Mouse (Mus musculus) CH12.LX (cell line): ENCODE measurements around the gene Fbln7. TPM values are rescaled to one million over a fixed set of nuclear protein-coding genes. Genes with fewer than 3 reads are reported as not detected.

ENCODE experiments used
- DNase-seq: peaks from one replicate; pipeline ENCODE4 v3.0.0-alpha.2; 2013; ENCODE audit errors: extremely low read depth
- H3K27ac ChIP-seq: 2 replicates; pipeline ENCODE4 v1.5.1; 2012; ENCODE audit warnings: low read depth, mild to moderate bottlenecking, control low read depth, moderate library complexity; ENCODE audit not compliant: insufficient read depth
- H3K27me3 ChIP-seq: replicated peaks from 2 replicates; pipeline ENCODE3; 2012; ENCODE audit warnings: inconsistent platforms
- H3K36me3 ChIP-seq, 2 experiments: replicated peaks in 1 of 2; 2 replicates each; pipeline versions ENCODE3 to v1.6.1; 2012; ENCODE audit warnings: inconsistent platforms in 1 of 2, low read length in 1 of 2, mild to moderate bottlenecking in 1 of 2, mixed read lengths in 1 of 2, moderate library complexity in 1 of 2; ENCODE audit not compliant: control insufficient read depth in 1 of 2, insufficient read depth in 1 of 2
- H3K4me1 ChIP-seq, 2 experiments: 2 replicates each; pipeline ENCODE4 v1.6.1; 2012; ENCODE audit warnings: inconsistent platforms in 1 of 2, moderate library complexity in 1 of 2; ENCODE audit not compliant: insufficient read depth in 2 of 2, control insufficient read depth in 1 of 2
- H3K4me2 ChIP-seq: 2 replicates; pipeline ENCODE4 v1.6.1; 2012; ENCODE audit warnings: low read depth, mild to moderate bottlenecking, control low read depth; ENCODE audit not compliant: poor library complexity, insufficient read depth, severe bottlenecking
- H3K4me3 ChIP-seq, 3 experiments: fragments of 150-350 bp in 1 of 3; sonication (generic) in 1 of 3; replicated peaks in 1 of 3; 2 replicates each; pipeline versions ENCODE3 to v1.5.1; 2011 to 2012; ENCODE audit warnings: low read depth in 2 of 3, low read length in 2 of 3, mild to moderate bottlenecking in 2 of 3, moderate library complexity in 2 of 3, control low read depth in 1 of 3, improper control_type of control experiment in 1 of 3, inconsistent platforms in 1 of 3, mixed read lengths in 1 of 3; ENCODE audit not compliant: poor library complexity in 1 of 3
- H3K79me2 ChIP-seq: replicated peaks from 2 replicates; pipeline ENCODE4 v1.6.1; 2012; ENCODE audit warnings: mild to moderate bottlenecking, moderate library complexity; ENCODE audit not compliant: control insufficient read depth, poor library complexity, insufficient read depth, severe bottlenecking; ENCODE audit errors: extremely low read depth
- H3K9ac ChIP-seq: 2 replicates; pipeline ENCODE4 v1.6.1; 2012; ENCODE audit warnings: low read depth, mild to moderate bottlenecking, control low read depth, moderate library complexity; ENCODE audit not compliant: insufficient read depth
- H3K9me3 ChIP-seq: replicated peaks from 2 replicates; pipeline ENCODE3; 2012; ENCODE audit warnings: low read length, inconsistent platforms, mixed read lengths
- BHLHE40 ChIP-seq: IDR thresholded peaks from 2 replicates; pipeline ENCODE4 v1.6.1; 2011; ENCODE audit warnings: mild to moderate bottlenecking, low read depth, low read length, improper control_type of control experiment
- CHD1 ChIP-seq: IDR thresholded peaks from 2 replicates; pipeline ENCODE4 v1.6.1; 2012; ENCODE audit warnings: low read depth, low read length, improper control_type of control experiment, inconsistent platforms
- E2F4 ChIP-seq: IDR thresholded peaks from 2 replicates; pipeline ENCODE4 v1.6.1; 2011; ENCODE audit warnings: low read depth, low read length, improper control_type of control experiment; ENCODE audit not compliant: insufficient replicate concordance
- ETS1 ChIP-seq: conservative IDR thresholded peaks from 2 replicates; pipeline ENCODE4 v1.6.1; 2012; ENCODE audit warnings: low read depth, mild to moderate bottlenecking, inconsistent platforms, low read length, improper control_type of control experiment, moderate library complexity
- HCFC1 ChIP-seq: IDR thresholded peaks from 2 replicates; pipeline ENCODE4 v1.6.1; 2012; ENCODE audit warnings: low read depth, mild to moderate bottlenecking, inconsistent platforms, low read length, improper control_type of control experiment
- IRF4 ChIP-seq: IDR thresholded peaks from 2 replicates; pipeline ENCODE4 v1.6.1; 2014; ENCODE audit warnings: low read depth, mild to moderate bottlenecking, inconsistent platforms, low read length, improper control_type of control experiment
- MAFK ChIP-seq: IDR thresholded peaks from 2 replicates; pipeline ENCODE4 v1.6.1; 2011; ENCODE audit warnings: low read length, improper control_type of control experiment; ENCODE audit not compliant: insufficient replicate concordance
- MAZ ChIP-seq: IDR thresholded peaks from 2 replicates; pipeline ENCODE4 v1.6.1; 2012; ENCODE audit warnings: low read depth, mild to moderate bottlenecking, inconsistent platforms, low read length, improper control_type of control experiment, moderate library complexity
- MYC ChIP-seq: IDR thresholded peaks from 2 replicates; pipeline ENCODE4 v1.6.1; 2011; ENCODE audit warnings: low read depth, mild to moderate bottlenecking, improper control_type of control experiment, low read length
- POLR2A ChIP-seq: IDR thresholded peaks from 2 replicates; pipeline ENCODE4 v1.6.1; 2011; ENCODE audit warnings: low read depth, mild to moderate bottlenecking, improper control_type of control experiment, low read length
- POLR2AphosphoS2 ChIP-seq: IDR thresholded peaks from 2 replicates; pipeline ENCODE4 v1.6.1; 2011; ENCODE audit warnings: low read depth, low read length, improper control_type of control experiment
- SIN3A ChIP-seq: IDR thresholded peaks from 2 replicates; pipeline ENCODE4 v1.6.1; 2012; ENCODE audit warnings: low read length, improper control_type of control experiment, inconsistent platforms
- UBTF ChIP-seq: IDR thresholded peaks from 2 replicates; pipeline ENCODE4 v1.6.1; 2012; ENCODE audit warnings: low read depth, mild to moderate bottlenecking, inconsistent platforms, low read length, improper control_type of control experiment, moderate library complexity
- USF1 ChIP-seq: IDR thresholded peaks from 2 replicates; pipeline ENCODE4 v1.6.1; 2014; ENCODE audit warnings: low read depth, mild to moderate bottlenecking, inconsistent platforms, low read length, improper control_type of control experiment
- ZMIZ1 ChIP-seq: IDR thresholded peaks from 2 replicates; pipeline ENCODE4 v1.6.1; 2012; ENCODE audit warnings: low read depth, mild to moderate bottlenecking, inconsistent platforms, low read length, improper control_type of control experiment
- dilution Hi-C: fragments of 300-500 bp; cut with MboI; formaldehyde crosslinking; loops from 2 replicates; pipeline ENCODE4 v1.14.3; 2020; ENCODE audit warnings: low sequenced_read_pairs; ENCODE audit not compliant: extremely low pct_unique_long_range_greater_than_20kb, extremely low pct_ligation_motif_present
- in situ Hi-C: fragments of 300-500 bp; cut with MboI; formaldehyde crosslinking; loops from 3 replicates; pipeline ENCODE4 v1.14.3; 2019; ENCODE audit warnings: low sequenced_read_pairs, low pct_ligation_motif_present, low pct_unique_long_range_greater_than_20kb, mixed read lengths
- polyA plus RNA-seq: library from polyadenylated mRNA; unstranded; fragments of >175 nt; gene quantifications from 2 replicates; pipeline ENCODE4 v1.2.1, GENCODE M21; 2012; ENCODE audit warnings: low read depth; ENCODE audit not compliant: insufficient read length
- total RNA-seq, 2 experiments: library from RNA; depleted of rRNA; stranded (reverse); fragments of 300-350 nt in 1 of 2; fragments of >200 nt in 1 of 2; gene quantifications; 2 replicates each; pipeline ENCODE4 v1.2.3; 2012 to 2014

The Fbln7 gene
- total and polyA plus RNA-seq, 3 experiments = not detected

GRCm38 (mm10) chr2:128892180-128892721 is 29.5 kb downstream of the Fbln7 start:
- Histone ChIP-seq H3K4me3 (no peak overlapping the region), H3K4me1 (no peaks in the 10 kb centered on the region), H3K27me3 (no peaks in the 10 kb centered on the region), H3K4me2 (no peak overlapping the region), H3K9ac (no peak overlapping the region), H3K36me3 (no peaks in the 10 kb centered on the region), H3K27ac (no peak overlapping the region), H3K79me2 (no peaks in the 10 kb centered on the region), H3K9me3 (no peaks in the 10 kb centered on the region)
- no peak for DNase-seq
- dilution Hi-C loops (no loop called here), in situ Hi-C loops (no loop called here)
- TF ChIP-seq MAZ (no peak), HCFC1 (no peak), IRF4 (no peak), CHD1 (no peak), ZMIZ1 (no peak), USF1 (no peak), SIN3A (no peak), POLR2AphosphoS2 (no peak), POLR2A (no peak), MAFK (no peak), E2F4 (no peak), UBTF (no peak), BHLHE40 (no peak), MYC (no peak)
- TF ChIP-seq, all 38 proteins: peak for 0

GRCm38 (mm10) chr2:128902843-128903242 is 40.1 kb downstream of the Fbln7 start:
- H3K36me3 ChIP-seq = no peaks in the 10 kb centered on the region
- no peak overlapping the region for H3K4me3 ChIP-seq
- in situ Hi-C loops (no loop called here), dilution Hi-C loops (no loop called here)
- peaks cover 12% of the 10 kb centered on the region for H3K9me3 ChIP-seq
- peak; percentile 33 for DNase-seq
- H3K79me2 ChIP-seq = no peaks in the 10 kb centered on the region
- no peak overlapping the region for H3K4me2 ChIP-seq
- no peaks in the 10 kb centered on the region for H3K4me1 ChIP-seq
- H3K27me3 ChIP-seq = no peaks in the 10 kb centered on the region
- H3K27ac ChIP-seq = no peak overlapping the region
- no peak overlapping the region for H3K9ac ChIP-seq
- TF ChIP-seq USF1 (no peak), ETS1 (peak; percentile 32), IRF4 (0 out of 2 replicates have a peak, but pooled peaks have one; percentile 14), BHLHE40 (peak; percentile 52)
